Mouse (Mus musculus) cortical plate, adult 2 months (tissue): Measurements from ENCODE around the gene Igfbp5.

Source experiments
- CTCF ChIP-seq: fragments of 200-500 bp; IDR thresholded peaks from 2 replicates; pipeline ENCODE4 v1.5.1; 2011; ENCODE audit warnings: mild to moderate bottlenecking, control low read depth, low read length; ENCODE audit not compliant: insufficient read depth; ENCODE audit errors: extremely low read depth
- POLR2A ChIP-seq: fragments of 200-500 bp; IDR thresholded peaks from 2 replicates; pipeline ENCODE4 v1.6.1; 2011; ENCODE audit warnings: mild to moderate bottlenecking, low read length, control low read depth; ENCODE audit not compliant: insufficient read depth; ENCODE audit errors: extremely low read depth

- no peak for TF ChIP-seq POLR2A
- no peak for TF ChIP-seq CTCF
These were observed 14.2 kb downstream of the Igfbp5 start for GRCm38 (mm10) chr1:72860502-72860901.
